In genomic region chr1:70725045-70725444, GRCm38 (mm10) we compare ENCODE assay signal across 18 mouse cellular contexts. TPM values are rescaled to one million over a fixed set of nuclear protein-coding genes. Genes with fewer than 3 reads are reported as not detected.
A peak's percentile ranks its signal among the peaks of the same experiment; 100 is the strongest.
DNase-seq lines count a peak whose midpoint lies in the region; ATAC-seq and TF ChIP-seq lines count a peak whose summit lies in the region.
"Had no signal": no experiment of that assay in that cellular context is flagged by ENCODE, and none has a peak within 500 bp of the region (broad histone marks: within the 10 kb centered on the region; RNA-seq: fewer than 3 reads in every experiment).

No protein-coding gene starts in this region.

- no peaks in the 10 kb centered on the region for H3K27me3 ChIP-seq in hindbrain, embryonic 13.5 days
- no peaks in the 10 kb centered on the region for H3K27me3 ChIP-seq in hindbrain, embryonic 10.5 days (ENCODE audit: insufficient read depth, poor library complexity, severe bottlenecking)
- no peaks in the 10 kb centered on the region for H3K27me3 ChIP-seq in hindbrain, embryonic 15.5 days
- H3K27me3 ChIP-seq in midbrain, postnatal 0 days (ENCODE audit: insufficient read depth, low read length), result no peaks in the 10 kb centered on the region

- no peaks in the 10 kb centered on the region for H3K36me3 ChIP-seq in hindbrain, embryonic 13.5 days
- H3K36me3 ChIP-seq in hindbrain, embryonic 10.5 days, result no peaks in the 10 kb centered on the region
- H3K36me3 ChIP-seq in hindbrain, embryonic 15.5 days, result no peaks in the 10 kb centered on the region
- no peaks in the 10 kb centered on the region for H3K36me3 ChIP-seq in midbrain, postnatal 0 days (ENCODE audit: insufficient read depth, low read length)

- WGBS in hindbrain, embryonic 13.5 days, result 46% methylated on average over 5 of the region's 5 CpGs
- WGBS in hindbrain, embryonic 10.5 days, result 63% methylated on average over 5 of the region's 5 CpGs
- 38% methylated on average over 5 of the region's 5 CpGs for WGBS in hindbrain, embryonic 15.5 days
- WGBS in midbrain, postnatal 0 days, result 24% methylated on average over 5 of the region's 5 CpGs

- ATAC-seq in hindbrain, embryonic 13.5 days (ENCODE audit: low FRiP score), result no peak
- no peak for ATAC-seq in hindbrain, embryonic 15.5 days (ENCODE audit: low FRiP score, low read depth)
- ATAC-seq in midbrain, postnatal 0 days (ENCODE audit: low FRiP score), result no peak
- ATAC-seq: activated CD4-positive, CD25-positive, alpha-beta regulatory T cell, adult 4 months had no signal

- DNase-seq in hindbrain, embryonic 10.5 days (ENCODE audit: low spot score), result no peak
- DNase-seq in brain, embryonic 18.5 days (ENCODE audit: low read depth, low spot score), result peak; percentile 34
- DNase-seq in midbrain, postnatal 0 days (ENCODE audit: low spot score), result peak; percentile 51
- no peak for DNase-seq in thymus, postnatal 36 days
- DNase-seq in kidney, adult 8-10 months, result no peak
- DNase-seq: gastrocnemius, postnatal 25 days; lung, adult 2 months had no signal

- peak overlapping the region; percentile 58 for H3K4me2 ChIP-seq in hindbrain, embryonic 13.5 days
- peak overlapping the region; percentile 53 for H3K4me2 ChIP-seq in hindbrain, embryonic 15.5 days
- peak overlapping the region; percentile 65 for H3K4me2 ChIP-seq in midbrain, postnatal 0 days (ENCODE audit: low read depth, low read length, poor library complexity, severe bottlenecking)
- H3K4me2 ChIP-seq: liver, embryonic 11.5 days had no signal

- H3K4me1 ChIP-seq in hindbrain, embryonic 13.5 days (replicated peaks), result peaks cover 3% of the 10 kb centered on the region; the same call in 1 of the 2 replicates
- 0 out of 2 replicates have a peak, but pooled peaks cover 6% of the 10 kb centered on the region for H3K4me1 ChIP-seq in hindbrain, embryonic 10.5 days (replicated peaks)
- H3K4me1 ChIP-seq in hindbrain, embryonic 15.5 days (replicated peaks), result no peaks in the 10 kb centered on the region
- no peaks in the 10 kb centered on the region for H3K4me1 ChIP-seq in midbrain, postnatal 0 days (ENCODE audit: insufficient read depth, low read length)

- H3K9me3 ChIP-seq in hindbrain, embryonic 13.5 days, result no peaks in the 10 kb centered on the region
- H3K9me3 ChIP-seq in hindbrain, embryonic 10.5 days, result no peaks in the 10 kb centered on the region
- H3K9me3 ChIP-seq in hindbrain, embryonic 15.5 days, result no peaks in the 10 kb centered on the region
- no peaks in the 10 kb centered on the region for H3K9me3 ChIP-seq in midbrain, postnatal 0 days (ENCODE audit: low read length)

- H3K4me3 ChIP-seq in hindbrain, embryonic 13.5 days, result peak overlapping the region; percentile 40
- H3K4me3 ChIP-seq in hindbrain, embryonic 10.5 days, result no peak overlapping the region
- peak overlapping the region; percentile 39 for H3K4me3 ChIP-seq in hindbrain, embryonic 15.5 days
- H3K4me3 ChIP-seq in midbrain, postnatal 0 days (ENCODE audit: low read depth, low read length), result peak overlapping the region; percentile 48

- no peak overlapping the region for H3K27ac ChIP-seq in hindbrain, embryonic 13.5 days
- H3K27ac ChIP-seq in hindbrain, embryonic 10.5 days, result no peak overlapping the region
- peak overlapping the region; percentile 65 for H3K27ac ChIP-seq in hindbrain, embryonic 15.5 days (replicated peaks)
- H3K27ac ChIP-seq in midbrain, postnatal 0 days (ENCODE audit: low read depth, low read length), result no peak overlapping the region

- peak; percentile 62 for TF ChIP-seq CTCF in midbrain, postnatal 0 days (IDR thresholded peaks at IDR 0.05)

- H3K9ac ChIP-seq in hindbrain, embryonic 13.5 days, result peak overlapping the region; percentile 63; the same call in 1 of the 2 replicates
- peak overlapping the region; percentile 47; the same call in 1 of the 2 replicates for H3K9ac ChIP-seq in hindbrain, embryonic 15.5 days
- H3K9ac ChIP-seq in midbrain, postnatal 0 days (replicated peaks; ENCODE audit: low read length, poor library complexity, severe bottlenecking), result peak overlapping the region; percentile 56; the same call in 1 of the 2 replicates

RNA-seq across cellular contexts. Expression of gene Vwc2l, which starts 0.5 kb away (rescaled TPM):
- polyA plus RNA-seq in hindbrain, embryonic 13.5 days (2015; fragmentation: Nextera tagmentation; extraction: Ambion mirVana), result 6.2 and 6.5 TPM in 2 replicates
- polyA plus RNA-seq in hindbrain, embryonic 10.5 days (2016; fragmentation: Nextera tagmentation; extraction: Ambion mirVana), result 0.54 and 1.8 TPM in 2 replicates
- 9.5 and 10.0 TPM in 2 replicates for polyA plus RNA-seq in hindbrain, embryonic 15.5 days (2015; fragmentation: Nextera tagmentation; extraction: Ambion mirVana)
- 24.9 and 27.7 TPM in 2 replicates for total RNA-seq in midbrain, postnatal 0 days (2014; rRNA removed)
- 9.3 and 10.1 TPM in 2 replicates for polyA plus RNA-seq in midbrain, postnatal 0 days (2015; fragmentation: Nextera tagmentation; extraction: Ambion mirVana)
- total RNA-seq: adrenal gland, postnatal 25 days; gastrocnemius, postnatal 25 days; heart, postnatal 10 days had no signal
- polyA plus RNA-seq: activated CD4-positive, CD25-positive, alpha-beta regulatory T cell, adult 4 months; C2C12; kidney, embryonic 14.5 days; liver, embryonic 11.5 days; lung, adult 2 months; Patski; small intestine, adult 2 months; urinary bladder, adult 2 months had no signal

Comparison
In these comparisons a context has a peak if more than half of its experiments do, and no peak if none do; other contexts are left out.
1. DNase-seq: peak in brain, embryonic 18.5 days (single experiment) and midbrain, postnatal 0 days (single experiment); none in hindbrain, embryonic 10.5 days (single experiment), thymus, postnatal 36 days (0 of 2) and kidney, adult 8-10 months (0 of 2).
2. Peak in every context shown above with its lines, with median percentiles within 50 percentile points of each other: H3K4me2 ChIP-seq and H3K9ac ChIP-seq.